Mouse (Mus musculus) frontal cortex, postnatal 10 days (tissue): ENCODE measurements around the gene Spc24.
"Not testable (repeated sequence)": the region's sequence is repeated elsewhere in the genome, so short reads cannot be mapped to it uniquely, and the experiment has no call there.

Experiments used
- DNase-seq, 2 experiments: peaks; one replicate each; pipeline ENCODE4 v3.0.0; 2022; ENCODE audit warnings: low spot score in 2 of 2, mixed read lengths in 1 of 2

Gene Spc24

DNA sequence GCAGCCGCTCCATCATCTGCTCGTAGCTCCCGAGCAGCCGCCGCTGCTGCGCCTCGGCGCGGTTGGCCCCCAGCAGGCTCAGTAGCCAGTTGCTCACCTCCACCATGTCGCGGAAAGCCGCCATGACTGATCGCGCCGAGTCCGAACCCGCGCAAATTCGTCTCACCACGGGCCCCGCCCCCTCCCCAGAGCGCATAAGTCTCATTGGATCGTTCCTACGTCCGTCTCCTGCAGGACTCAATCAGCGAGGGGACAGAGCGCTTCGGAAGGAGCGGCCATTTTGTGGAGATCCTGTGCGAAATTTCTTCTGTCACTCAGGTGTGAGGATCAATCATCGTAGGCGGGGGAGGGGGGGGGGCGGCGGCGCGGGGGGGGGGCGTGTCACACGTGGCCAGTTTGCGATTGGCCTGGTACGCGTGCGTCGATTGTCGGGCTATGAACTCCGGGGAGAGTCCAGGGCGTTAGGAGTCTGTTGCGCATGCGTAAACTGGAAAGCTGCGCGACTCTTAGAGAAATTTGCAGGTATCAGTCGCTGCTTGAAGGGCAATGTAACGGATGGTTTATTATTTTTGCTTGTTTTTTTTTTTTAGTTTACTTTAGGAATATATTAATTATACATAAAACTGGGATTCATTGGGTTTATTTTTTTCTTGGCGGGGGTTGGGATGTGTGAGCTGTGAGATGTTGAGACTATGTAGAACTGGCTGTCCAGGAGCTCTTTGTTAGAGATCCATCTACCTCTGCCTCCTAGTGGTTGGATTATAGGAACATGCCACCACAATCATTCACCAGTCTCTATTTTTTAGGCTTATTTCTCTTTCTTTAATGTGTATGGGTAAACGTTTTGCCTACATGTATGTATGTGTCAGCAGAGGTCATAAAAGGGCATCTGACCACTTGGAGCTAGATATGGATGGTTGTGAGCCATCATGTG lies at the start of gene Spc24:
Gene Spc24, minus strand, starts transcription at position 149 of the 934 bp plus-strand sequence.
- peak; percentile 91 to 95 for DNase-seq

DNA sequence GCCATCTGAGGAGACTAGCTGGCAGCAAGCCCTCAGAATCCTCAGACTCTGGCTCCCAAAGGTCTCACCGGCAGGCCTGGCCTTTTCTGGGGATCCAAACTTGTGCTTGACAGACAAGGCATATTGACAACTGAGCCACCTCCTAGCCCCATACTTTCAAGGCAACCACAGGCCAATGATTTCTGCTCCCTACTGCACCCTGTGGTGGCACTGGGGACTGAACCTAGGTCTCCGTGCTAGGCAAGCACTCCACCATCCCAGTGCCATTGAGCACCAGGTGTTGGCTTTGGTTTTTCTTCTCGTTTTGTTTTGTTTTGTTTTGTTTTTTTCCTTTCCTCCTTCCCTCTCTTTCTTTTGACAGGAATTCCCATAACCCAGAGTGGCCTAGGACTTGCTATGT lies 48.5 kb upstream of the Spc24 start:
- no peak for DNase-seq

- DNase-seq = no peak
These were observed 46.9 kb upstream of the Spc24 start for GRCm38 (mm10) chr9:21806976-21807375.

DNA sequence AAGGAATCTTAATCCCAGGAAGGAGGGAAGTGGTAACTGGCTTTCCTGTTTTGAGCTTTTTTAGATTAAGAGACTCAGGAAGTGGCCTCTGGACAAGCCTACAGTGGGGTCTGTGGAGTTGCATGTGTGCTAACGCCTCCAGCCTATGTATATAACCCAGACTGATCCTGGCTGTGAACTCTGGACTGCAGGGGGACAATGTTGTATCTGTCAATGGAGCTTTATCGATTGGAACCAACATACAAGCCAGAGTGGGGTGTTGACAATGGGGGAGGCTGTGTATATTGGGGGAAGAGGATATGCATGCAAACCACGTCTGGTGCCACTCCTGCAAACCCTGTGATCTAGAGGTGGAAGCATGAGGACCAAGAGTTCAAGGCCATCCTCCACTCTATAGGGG lies 46.3 kb upstream of the Spc24 start:
- DNase-seq = no peak

DNA sequence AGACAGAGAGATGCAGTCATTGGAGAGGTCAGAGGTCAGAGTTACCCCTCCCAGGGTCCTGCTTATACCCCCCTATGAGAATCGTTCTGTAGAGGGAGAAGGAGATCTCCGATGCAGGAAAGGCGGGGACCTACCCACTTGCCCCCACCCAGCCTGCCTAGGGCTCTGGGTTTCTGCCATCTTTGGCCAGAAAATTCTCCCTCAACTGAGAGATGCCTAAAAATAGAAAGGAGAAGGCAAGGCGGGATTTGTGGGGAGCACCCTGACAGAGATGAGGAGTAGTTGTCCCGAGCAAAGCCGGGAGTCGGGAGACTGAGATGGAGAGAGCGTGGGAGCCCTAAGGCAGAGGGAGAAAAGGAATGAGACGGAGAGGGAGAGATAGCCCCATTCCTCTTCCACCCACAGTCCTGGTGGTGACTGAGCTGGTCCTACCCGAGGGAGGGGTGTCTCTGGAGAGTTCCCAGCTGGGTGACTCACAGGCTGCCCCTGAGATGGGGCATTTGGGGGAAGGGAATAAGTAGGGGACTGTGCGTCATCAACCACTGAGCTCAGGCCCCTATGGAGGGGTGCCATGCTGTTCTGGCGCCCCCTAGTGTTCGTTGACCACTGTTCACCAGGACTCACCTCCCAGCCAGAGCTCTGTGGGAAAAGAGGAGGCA lies 44.0 kb upstream of the Spc24 start:
- DNase-seq = peak; percentile 67 to 70

- no peak for DNase-seq
These were observed 41.5 kb upstream of the Spc24 start for GRCm38 (mm10) chr9:21801591-21801990.

DNA sequence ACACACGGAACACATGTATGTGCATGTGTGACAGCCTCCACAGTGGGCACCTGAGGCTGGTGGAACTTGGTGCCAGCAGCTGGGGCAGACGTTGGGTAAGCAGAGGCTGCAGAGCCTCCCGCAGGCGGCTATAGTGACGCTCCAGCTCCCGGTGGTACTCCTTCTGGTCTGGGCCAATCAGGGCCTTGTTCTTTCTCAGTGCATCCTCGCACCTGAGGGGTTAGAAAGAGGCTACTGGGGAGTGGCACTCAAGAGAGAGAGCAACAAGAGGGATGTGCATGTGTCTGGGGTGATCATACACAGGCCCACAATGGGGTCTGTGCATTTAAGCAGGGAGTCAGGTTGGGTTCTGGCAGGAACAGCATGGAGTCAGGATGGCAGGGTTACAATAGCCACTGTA lies 41.0 kb upstream of the Spc24 start:
- DNase-seq = no peak

DNA sequence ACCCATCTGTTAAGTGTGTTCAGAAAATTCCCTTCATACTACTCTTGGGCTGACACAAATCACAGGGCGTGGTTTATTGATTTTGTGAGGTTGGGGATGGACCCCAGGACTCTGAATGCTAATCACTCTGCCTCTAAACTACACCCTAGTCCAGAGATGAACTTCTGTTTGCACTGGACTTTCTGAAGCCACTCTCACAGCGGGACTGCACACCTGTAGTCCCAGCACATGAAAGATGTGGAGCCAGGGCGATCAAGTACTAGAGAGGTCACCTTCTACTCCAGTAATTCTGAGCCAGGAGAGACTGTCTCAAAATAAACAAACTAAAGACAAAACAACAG lies 38.9 kb upstream of the Spc24 start:
- no peak for DNase-seq

DNA sequence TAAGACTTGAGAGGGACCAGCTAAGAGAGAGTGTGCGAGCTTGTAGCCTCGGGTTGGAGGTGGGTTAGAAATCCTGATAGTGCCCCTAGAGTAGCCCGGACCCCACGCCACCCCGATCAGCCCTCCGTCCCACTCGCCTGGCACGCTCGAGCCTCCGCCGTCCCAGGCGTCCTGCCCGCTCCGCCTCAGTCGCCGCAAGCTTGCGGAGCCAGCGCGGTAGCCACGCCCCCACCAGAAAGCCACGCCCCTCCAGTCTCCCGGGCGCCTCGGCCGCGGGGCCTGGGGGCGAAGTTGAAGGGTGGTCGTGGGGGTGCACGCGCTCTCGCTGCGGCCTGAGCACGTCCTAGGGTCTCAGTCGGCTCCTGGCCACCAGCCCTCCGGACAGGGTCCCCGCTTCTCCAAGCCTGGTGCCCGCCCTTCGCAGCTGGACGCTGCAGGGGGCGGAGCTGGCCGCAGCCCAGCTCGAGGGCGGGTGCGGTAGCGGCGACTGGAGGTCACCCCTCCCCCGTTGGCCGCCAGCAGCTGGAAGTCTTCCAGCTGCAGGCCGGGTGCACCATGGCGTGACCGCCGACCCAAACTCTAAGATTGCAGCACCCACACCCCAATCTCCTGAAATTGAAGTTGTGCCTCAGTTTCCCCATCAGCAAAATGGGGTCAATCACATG lies 38.4 kb upstream of the Spc24 start, which contains the start of gene Kank2:
Gene Kank2, minus strand, starts transcription at position 400 of the 665 bp plus-strand sequence.
- DNase-seq = peak; percentile 52 to 73

DNA sequence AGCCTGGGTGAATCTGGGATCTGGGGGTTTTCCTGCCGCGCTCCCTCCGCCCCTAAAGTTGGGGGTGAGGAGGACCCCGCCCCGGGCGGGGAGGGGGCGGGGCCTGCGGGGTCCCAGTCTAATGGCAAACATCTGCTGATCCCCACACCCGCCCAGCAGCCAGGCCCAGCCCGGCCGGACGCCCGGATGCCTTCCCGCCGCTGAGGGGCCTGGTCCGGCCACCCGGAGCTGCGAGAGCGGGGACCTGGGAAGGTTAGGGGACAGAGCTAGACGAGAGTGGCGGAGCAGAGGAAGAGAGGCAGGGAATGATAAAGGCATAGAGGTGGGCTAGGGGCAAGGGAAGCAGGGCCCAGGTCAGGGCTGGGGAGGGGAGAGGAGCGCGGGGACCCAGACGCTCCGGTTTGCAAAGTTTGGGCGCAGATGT lies 37.8 kb upstream of the Spc24 start:
- peak in 1 of 2 experiments; percentile 42 for DNase-seq

DNA sequence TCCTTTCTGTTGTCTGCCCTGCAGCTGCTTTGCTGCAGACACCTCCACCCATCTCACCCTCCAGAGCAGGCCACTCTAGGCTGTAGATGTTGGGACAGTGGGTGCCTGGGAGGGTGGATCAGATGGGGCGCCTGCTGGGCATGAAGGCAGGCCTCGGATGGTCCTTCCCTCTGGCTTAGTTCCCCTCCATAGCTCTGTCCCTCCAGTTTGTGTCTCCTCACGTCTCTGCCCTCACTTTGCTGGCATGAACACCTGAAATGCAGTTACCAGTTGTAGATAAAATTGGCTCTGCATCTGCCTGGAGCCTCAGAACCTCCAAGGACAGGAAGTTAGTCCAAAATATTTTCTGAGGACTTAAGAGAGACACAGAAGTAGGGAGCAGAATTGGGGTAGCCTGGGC lies 36.8 kb upstream of the Spc24 start:
- no peak for DNase-seq

GRCm38 (mm10) chr9:21796259-21796658 lies 36.2 kb upstream of the Spc24 start:
- no peak for DNase-seq

GRCm38 (mm10) chr9:21795579-21795978 lies 35.5 kb upstream of the Spc24 start:
- no peak for DNase-seq

- DNase-seq = no peak
These were observed 34.8 kb upstream of the Spc24 start for GRCm38 (mm10) chr9:21794925-21795324.

DNA sequence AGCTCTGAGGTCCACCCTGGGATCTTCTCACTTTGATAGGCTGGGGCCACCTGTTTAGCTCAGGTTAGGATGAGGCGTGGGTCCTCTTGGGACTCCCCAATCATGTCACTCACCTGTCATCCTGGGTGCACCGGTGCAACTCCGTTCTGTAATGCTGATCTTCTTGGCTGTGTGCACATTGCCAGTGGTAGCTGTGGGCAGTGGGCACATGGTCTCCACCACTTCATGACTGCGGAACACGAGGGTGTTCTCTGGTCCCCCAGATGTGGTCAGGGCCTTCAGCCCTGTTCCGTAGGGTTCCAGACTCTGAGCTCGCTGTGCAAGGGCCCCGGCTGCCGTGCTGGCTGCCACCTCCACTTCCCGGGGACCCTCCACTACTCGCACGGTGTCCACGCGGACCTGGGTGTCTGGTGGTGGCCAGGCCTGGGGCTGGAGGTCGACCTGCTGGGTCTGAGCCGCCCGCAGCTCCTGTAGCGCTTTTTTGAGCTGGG lies 34.3 kb upstream of the Spc24 start:
- no peak for DNase-seq

DNA sequence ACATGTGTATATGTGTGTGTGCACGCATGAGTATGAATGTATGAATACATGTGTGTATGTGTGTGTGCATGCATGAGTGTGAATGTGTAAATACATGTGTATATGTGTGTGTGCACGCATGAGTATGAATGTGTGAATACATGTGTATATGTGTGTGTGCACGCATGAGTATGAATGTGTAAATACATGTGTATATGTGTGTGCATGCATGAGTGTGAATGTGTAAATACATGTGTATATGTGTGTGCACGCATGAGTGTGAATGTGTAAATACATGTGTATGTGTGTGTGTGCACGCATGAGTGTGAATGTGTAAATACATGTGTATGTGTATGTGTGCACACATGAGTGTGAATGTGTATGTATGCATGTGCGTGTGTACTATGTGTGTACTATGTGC lies 33.4 kb upstream of the Spc24 start:
- not testable (repeated sequence) for DNase-seq

DNA sequence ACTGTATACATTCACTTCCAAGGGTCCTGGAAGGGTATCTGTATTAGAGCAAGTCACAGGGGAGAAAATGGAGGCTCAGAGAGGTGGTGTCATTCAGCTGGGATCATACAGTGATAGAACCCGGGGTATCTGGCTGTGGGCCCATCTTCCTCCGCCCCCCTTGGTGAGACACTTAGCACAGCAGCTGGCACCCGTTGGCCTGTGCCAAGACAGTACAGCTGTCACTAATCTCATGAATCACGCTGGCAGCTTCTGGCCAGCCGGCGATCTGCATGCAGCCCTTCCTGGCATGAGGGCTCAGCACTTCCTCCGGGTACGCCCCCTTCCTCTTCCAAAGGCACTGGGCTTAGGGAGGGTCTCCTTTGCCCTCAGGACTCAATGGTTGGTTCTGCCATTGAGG lies 32.5 kb upstream of the Spc24 start:
- DNase-seq = peak; percentile 67 to 72

DNA sequence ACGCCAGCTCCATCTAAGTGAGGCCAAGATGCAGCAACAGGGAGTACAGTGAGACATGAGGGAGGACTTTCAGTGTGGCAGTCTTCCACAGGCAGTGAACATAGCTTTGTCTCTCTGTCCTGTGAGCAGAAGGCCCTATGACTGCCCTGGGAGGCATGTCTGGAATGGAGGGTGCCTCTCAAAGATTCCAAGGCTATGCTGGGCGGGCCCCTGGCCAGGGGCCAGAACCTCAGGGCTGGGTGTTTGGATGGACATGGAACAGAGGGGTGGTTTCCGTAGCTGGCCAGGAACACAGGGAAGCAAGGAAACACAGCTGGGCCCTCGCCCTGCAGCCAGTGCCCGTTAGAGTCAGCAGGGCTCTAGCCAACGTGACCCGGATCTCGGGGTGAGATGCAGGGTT lies 31.8 kb upstream of the Spc24 start:
- DNase-seq = no peak

DNA sequence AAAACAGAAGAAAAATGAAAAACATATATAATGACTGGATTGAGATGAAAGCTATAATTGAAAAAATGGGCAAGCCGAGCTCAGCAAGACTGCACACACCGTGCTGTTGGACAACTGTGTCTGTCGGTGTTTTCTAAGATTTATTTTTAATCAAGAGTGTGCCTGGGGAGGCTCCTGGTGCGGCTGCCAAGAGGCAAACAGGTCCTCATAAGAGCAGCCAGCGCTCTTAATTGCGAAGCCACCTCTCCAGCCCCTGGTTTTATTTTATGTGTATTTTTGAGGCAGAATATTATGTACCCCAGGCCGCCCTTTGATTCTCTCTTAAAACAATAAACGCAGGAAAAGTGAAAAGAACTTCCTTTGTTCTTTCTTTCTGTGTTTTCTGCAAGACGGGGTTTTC lies 28.1 kb upstream of the Spc24 start:
- DNase-seq = no peak

GRCm38 (mm10) chr9:21787654-21788053 lies 27.6 kb upstream of the Spc24 start:
- DNase-seq = no peak

DNA sequence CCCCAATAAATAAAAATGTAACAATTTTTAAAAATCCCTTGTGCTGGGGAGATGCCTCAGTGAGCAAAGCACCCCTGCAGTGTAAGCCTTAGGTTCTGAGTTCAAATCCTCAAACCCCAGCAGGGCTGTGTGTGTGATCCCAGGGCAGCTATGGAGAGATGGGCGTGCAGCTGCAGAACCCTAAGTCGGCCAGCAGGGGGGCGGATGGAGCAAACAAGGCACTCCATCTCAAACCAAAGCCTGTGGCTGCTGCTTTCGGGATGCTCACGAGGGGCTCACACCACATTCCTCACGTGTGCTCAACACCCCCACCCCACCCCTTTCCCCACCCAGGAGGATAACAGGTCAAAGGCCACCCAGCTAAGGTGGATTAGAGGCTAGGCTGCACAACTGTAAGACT lies 26.8 kb upstream of the Spc24 start:
- peak in 1 of 2 experiments; percentile 50 for DNase-seq

DNA sequence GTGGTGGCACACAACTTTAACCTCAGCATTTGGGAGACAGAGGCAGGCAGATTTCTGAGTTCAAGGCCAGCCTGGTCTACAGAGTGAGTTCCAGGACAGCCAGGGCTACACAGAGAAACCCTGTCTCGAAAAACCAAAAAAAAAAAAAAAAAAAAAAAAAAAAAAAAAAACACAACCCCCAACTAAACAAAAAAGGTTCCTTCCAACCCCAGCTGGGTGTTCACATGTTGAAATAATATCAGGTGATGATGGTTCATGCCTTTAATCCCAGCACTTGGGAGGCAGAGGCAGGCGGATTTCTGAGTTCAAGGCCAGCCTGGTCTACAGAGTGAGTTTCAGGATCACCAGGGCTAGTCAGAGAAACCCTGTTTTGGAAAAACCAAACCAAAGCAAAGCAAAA lies 26.2 kb upstream of the Spc24 start:
- not testable (repeated sequence) for DNase-seq
